Mouse (Mus musculus) liver, embryonic 14.5 days (tissue): ENCODE results near the gene Ric8a. TPM values are rescaled to one million over a fixed set of nuclear protein-coding genes. Genes with fewer than 3 reads are reported as not detected.

ENCODE experiments used
- ATAC-seq: fragments of 200-750 bp; cut with Nextera tagmentation; 2 replicates; pipeline ENCODE4 v1.8.0; 2017; ENCODE audit warnings: moderate number of reproducible peaks, mild to moderate bottlenecking, moderate library complexity; ENCODE audit not compliant: insufficient read depth
- DNase-seq, 3 experiments: peaks; one replicate each; pipeline ENCODE4 v3.0.0-alpha.2; 2012 to 2013; ENCODE audit warnings: low read depth in 3 of 3, low spot score in 3 of 3
- H3K27ac ChIP-seq: fragments of 300-500 bp; sonication (generic); 2 replicates; pipeline ENCODE4 v1.5.1; 2014; ENCODE audit warnings: moderate library complexity, mild to moderate bottlenecking, control low read depth, inconsistent platforms
- H3K27me3 ChIP-seq: fragments of 300-500 bp; sonication (generic); 2 replicates; pipeline ENCODE4 v1.6.1; 2014; ENCODE audit warnings: mild to moderate bottlenecking, low read length, moderate library complexity; ENCODE audit not compliant: control insufficient read depth, insufficient read depth
- H3K36me3 ChIP-seq: fragments of 300-500 bp; sonication (generic); replicated peaks from 2 replicates; pipeline ENCODE4 v1.6.1; 2014; ENCODE audit warnings: low read depth; ENCODE audit not compliant: control insufficient read depth, insufficient read depth
- H3K4me1 ChIP-seq, 2 experiments: fragments of 200-500 bp in 1 of 2; fragments of 300-500 bp in 1 of 2; sonication (generic) in 1 of 2; replicated peaks; 2 replicates each; pipeline ENCODE4 v1.6.1; 2012 to 2014; ENCODE audit warnings: antibody characterized with exemption in 1 of 2, inconsistent platforms in 1 of 2, low read length in 1 of 2; ENCODE audit not compliant: control insufficient read depth in 2 of 2, insufficient read depth in 2 of 2
- H3K4me2 ChIP-seq: fragments of 300-500 bp; sonication (generic); 2 replicates; pipeline ENCODE4 v1.6.1; 2014; ENCODE audit warnings: low read depth, mild to moderate bottlenecking, control low read depth, moderate library complexity
- H3K4me3 ChIP-seq, 2 experiments: fragments of 200-500 bp in 1 of 2; fragments of 300-500 bp in 1 of 2; sonication (generic) in 1 of 2; 2 replicates each; pipeline ENCODE4 v1.5.1; 2012 to 2014; ENCODE audit warnings: low read depth in 2 of 2, low read length in 2 of 2, mild to moderate bottlenecking in 2 of 2, control low read depth in 1 of 2, inconsistent platforms in 1 of 2, moderate library complexity in 1 of 2; ENCODE audit not compliant: insufficient read depth in 1 of 2
- H3K9ac ChIP-seq: fragments of 300-500 bp; sonication (generic); replicated peaks from 2 replicates; pipeline ENCODE4 v1.6.1; 2014; ENCODE audit warnings: mild to moderate bottlenecking, control low read depth, moderate library complexity
- H3K9me3 ChIP-seq: fragments of 300-500 bp; sonication (generic); 2 replicates; pipeline ENCODE4 v1.6.1; 2016; ENCODE audit warnings: low read length, mixed read lengths; ENCODE audit not compliant: control insufficient read depth
- CTCF ChIP-seq: IDR thresholded peaks from 2 replicates; pipeline ENCODE4 v1.5.1; 2016; ENCODE audit warnings: antibody characterized with exemption, low read depth, control low read depth
- EP300 ChIP-seq: IDR thresholded peaks from 2 replicates; pipeline ENCODE4 v1.6.1; 2016; ENCODE audit warnings: antibody characterized with exemption, low read depth
- whole genome bisulfite sequencing: fragments of 180-500 bp; shearing (Covaris S2); extraction: QIAGEN DNeasy Blood & Tissue Kit; methylation state at CpG from one replicate; pipeline ENCODE4 v1.1.7; 2014; ENCODE audit not compliant: insufficient replicate concordance; 5-methylcytosine and 5-hydroxymethylcytosine counted together
- polyA plus RNA-seq, 2 experiments: library from polyadenylated mRNA; depleted of rRNA in 1 of 2; stranded (reverse) in 1 of 2; unstranded in 1 of 2; fragments of >200 nt; fragmentation: Nextera tagmentation in 1 of 2; extraction: Ambion mirVana in 1 of 2; gene quantifications; 2 replicates each; pipeline versions ENCODE4 v1.2.1 to v1.2.3; 2012 to 2014

Gene Ric8a
- polyA plus RNA-seq, 2 experiments = 17.9 to 19.1 TPM

DNA sequence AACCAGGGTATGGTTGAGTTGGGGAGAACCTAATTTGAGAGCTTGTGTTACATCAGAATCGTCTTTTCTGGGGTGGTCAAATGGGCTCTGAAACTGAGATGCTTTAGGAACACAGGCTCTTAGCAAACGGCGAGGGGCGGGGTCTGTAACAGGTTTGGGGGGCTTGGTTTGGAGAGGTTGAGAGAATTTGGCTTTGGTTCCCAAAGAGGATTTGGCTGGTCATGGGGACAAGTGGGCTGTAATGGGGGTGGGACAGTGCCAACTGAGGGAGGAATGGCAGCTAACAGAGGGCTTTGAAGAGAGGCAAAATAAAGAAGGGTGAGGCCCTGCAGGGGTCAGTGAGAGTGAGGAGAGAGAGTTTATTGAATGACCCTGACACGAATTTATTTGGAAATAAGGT is 17.2 kb upstream of the Ric8a start:
- DNase-seq (no peak), ATAC-seq (no peak)
- Histone ChIP-seq H3K4me2 (no peak overlapping the region), H3K4me1 (peaks cover 0 to 3% of the 10 kb centered on the region in 2 experiments; a peak in 1 of 4 replicates), H3K36me3 (no peaks in the 10 kb centered on the region), H3K27me3 (no peaks in the 10 kb centered on the region; the same call in 1 of the 2 replicates), H3K4me3 (no peak overlapping the region), H3K27ac (no peak overlapping the region), H3K9me3 (no peaks in the 10 kb centered on the region), H3K9ac (no peak overlapping the region)
- no peak for TF ChIP-seq EP300
- TF ChIP-seq CTCF = no peak
- 53% methylated on average over 5 of the region's 5 CpGs for WGBS

DNA sequence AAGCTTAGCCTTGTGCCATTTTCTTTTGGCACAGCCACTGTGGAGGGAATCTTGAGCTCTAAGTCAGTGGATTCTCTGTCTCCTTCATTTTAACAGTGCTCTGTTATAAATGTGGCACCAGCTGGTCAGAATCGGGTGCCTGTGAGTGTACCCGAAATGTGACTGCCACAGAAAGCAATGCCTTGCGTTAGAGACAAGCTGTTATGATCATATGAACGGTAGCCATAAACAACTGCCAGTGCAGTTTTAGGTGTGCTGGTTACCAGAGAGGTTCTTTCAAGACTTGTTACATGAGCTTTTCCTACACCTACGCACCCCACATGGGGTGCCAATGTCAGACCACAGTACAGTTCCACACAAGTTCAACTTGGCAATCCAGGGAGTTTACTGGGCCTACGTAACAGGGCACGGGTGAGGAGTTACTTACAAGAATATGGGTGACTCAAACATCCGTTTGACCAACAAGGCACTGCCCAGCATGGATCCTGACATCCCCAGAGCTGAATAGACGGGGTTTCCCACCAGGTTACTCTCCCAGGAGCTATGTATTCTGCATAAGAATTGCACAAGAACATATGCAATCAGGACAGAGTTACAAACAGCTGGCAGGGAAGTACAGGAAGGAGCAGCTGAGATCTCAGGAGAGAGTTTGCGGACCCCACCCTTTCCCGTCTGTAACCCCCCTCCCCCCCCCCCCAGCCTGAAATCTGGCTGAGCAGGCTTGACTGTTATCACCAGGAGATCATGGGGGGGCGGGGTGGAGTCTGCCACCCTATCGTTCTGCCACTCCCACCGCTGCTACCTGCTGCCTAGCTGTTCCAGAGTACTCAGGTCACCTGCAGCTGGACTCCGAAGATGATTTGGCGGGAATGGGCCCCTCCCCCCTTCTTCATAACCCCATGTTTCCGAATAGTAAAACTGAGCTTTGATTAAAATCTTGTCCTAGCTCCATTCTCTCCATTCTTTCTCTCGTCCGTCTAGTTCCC is 15.7 kb upstream of the Ric8a start:
- no peak for ATAC-seq
- no peak overlapping the region for H3K4me3 ChIP-seq
- TF ChIP-seq EP300 (no peak), CTCF (no peak)
- no peaks in the 10 kb centered on the region for H3K36me3 ChIP-seq
- no peak overlapping the region for H3K27ac ChIP-seq
- H3K27me3 ChIP-seq = no peaks in the 10 kb centered on the region; the same call in 1 of the 2 replicates
- no peaks in the 10 kb centered on the region for H3K4me1 ChIP-seq
- H3K4me2 ChIP-seq = no peak overlapping the region
- no peak for DNase-seq
- WGBS = 29% methylated on average over 19 of the region's 19 CpGs
- no peaks in the 10 kb centered on the region for H3K9me3 ChIP-seq
- H3K9ac ChIP-seq = no peak overlapping the region

DNA sequence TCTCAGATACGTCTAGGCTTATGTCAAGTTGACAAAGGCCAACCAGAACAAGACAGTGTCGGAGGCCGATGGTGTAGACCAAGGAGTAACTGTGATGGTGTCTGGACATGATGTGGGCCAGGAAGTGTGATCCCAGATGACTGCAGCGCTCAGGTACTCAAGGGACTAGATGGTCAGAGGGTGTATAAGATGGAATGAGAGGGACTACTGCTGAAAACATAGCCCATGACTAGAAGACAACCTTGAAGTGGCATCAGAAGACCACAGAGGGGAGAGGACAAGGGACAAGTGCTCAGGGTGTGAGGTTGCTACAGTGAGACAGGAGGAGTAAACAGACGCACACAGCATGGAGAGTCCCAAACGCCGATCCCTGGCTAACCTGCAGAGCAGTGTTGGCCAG is 13.0 kb upstream of the Ric8a start:
- H3K27me3 ChIP-seq = no peaks in the 10 kb centered on the region; the same call in 1 of the 2 replicates

DNA sequence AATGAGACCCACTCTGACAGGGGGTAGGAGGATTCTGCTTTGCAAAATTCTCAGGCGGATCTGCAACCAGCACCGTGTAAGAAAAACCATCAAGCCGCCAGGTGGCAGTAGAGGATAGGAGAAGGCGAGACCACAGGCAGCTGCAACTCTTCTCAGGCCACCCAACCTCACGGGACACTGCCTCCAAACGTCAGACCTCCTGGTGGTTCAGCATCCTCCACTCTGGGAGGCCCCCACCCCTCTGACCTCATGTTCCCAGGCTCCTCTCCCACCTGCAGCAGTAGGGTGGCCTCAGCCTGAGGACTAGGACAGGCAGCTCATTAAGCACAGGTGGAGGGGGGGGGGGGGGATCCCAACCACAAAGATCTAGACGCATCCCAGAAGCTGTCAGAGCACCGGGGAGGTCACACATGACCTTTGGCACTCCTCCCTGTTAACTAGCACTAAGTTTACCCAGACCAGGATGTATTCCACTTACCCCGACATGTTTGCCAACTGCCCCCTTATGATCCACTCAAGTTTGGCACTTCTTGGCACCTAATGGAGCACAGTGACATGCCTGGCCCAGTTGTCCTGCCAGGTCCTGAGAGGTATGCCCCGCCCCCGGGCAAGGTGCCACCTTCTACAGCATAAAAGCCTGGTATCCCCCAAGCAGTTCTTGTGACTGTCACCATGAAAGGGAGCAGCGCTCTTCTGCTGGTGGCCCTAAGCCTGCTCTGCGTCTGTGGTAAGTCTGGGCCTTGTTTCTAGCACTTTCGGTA is 11.7 kb upstream of the Ric8a start, which contains the start of gene Scgb1c1:
Gene Scgb1c1, plus strand, starts transcription at position 643 of the 761 bp plus-strand sequence.
- DNase-seq = peak; percentile 59 to 72 (median 61)
- Histone ChIP-seq H3K27ac (no peak within 1 kb of the TSS), H3K27me3 (no peaks in the 10 kb centered on the region; the same call in 1 of the 2 replicates), H3K36me3 (no peaks in the 10 kb centered on the region), H3K4me3 (no peak within 1 kb of the TSS), H3K4me2 (no peak within 1 kb of the TSS), H3K4me1 (no peaks in the 10 kb centered on the region), H3K9ac (no peak within 1 kb of the TSS), H3K9me3 (no peaks in the 10 kb centered on the region)
- WGBS = 27% methylated on average over 14 of the region's 14 CpGs
- peak; percentile 62 for ATAC-seq
- TF ChIP-seq CTCF (peak; percentile 93), EP300 (no peak)

More for the DNA sequence above, 13.0 kb upstream of the Ric8a start:
- Histone ChIP-seq H3K9ac (no peak overlapping the region), H3K4me2 (no peak overlapping the region), H3K4me3 (no peak overlapping the region), H3K36me3 (no peaks in the 10 kb centered on the region), H3K27ac (no peak overlapping the region), H3K4me1 (no peaks in the 10 kb centered on the region), H3K9me3 (no peaks in the 10 kb centered on the region)
- no peak for TF ChIP-seq CTCF
- no peak for TF ChIP-seq EP300
- ATAC-seq = no peak
- DNase-seq = no peak
- WGBS = 59% methylated on average over 7 of the region's 7 CpGs

- H3K36me3 ChIP-seq = no peaks in the 10 kb centered on the region
- no peak for ATAC-seq
- no peaks in the 10 kb centered on the region for H3K9me3 ChIP-seq
- H3K4me3 ChIP-seq = no peak overlapping the region
- 60% methylated on average over 4 of the region's 4 CpGs for WGBS
- H3K4me2 ChIP-seq = no peak overlapping the region
- no peaks in the 10 kb centered on the region for H3K4me1 ChIP-seq
- no peaks in the 10 kb centered on the region; the same call in 1 of the 2 replicates for H3K27me3 ChIP-seq
- TF ChIP-seq CTCF = no peak
- no peak for TF ChIP-seq EP300
- no peak for DNase-seq
- H3K9ac ChIP-seq = no peak overlapping the region
- no peak overlapping the region for H3K27ac ChIP-seq
Observed at GRCm38 (mm10) chr7:140845683-140846082, 11.1 kb upstream of the Ric8a start.
